Mouse (Mus musculus) forebrain, embryonic 16.5 days (tissue): ENCODE measurements around the gene Srrd. TPM values are rescaled to one million over a fixed set of nuclear protein-coding genes. Genes with fewer than 3 reads are reported as not detected.

Source experiments
- ATAC-seq: fragments of 200-750 bp; cut with Nextera tagmentation; 2 replicates; pipeline ENCODE4 v1.8.0; 2017; ENCODE audit warnings: mild to moderate bottlenecking, moderate library complexity
- H3K27ac ChIP-seq: fragments of 300-500 bp; sonication (generic); 2 replicates; pipeline ENCODE4 v1.5.1; 2014; ENCODE audit warnings: low read length, control low read depth
- H3K27me3 ChIP-seq: fragments of 300-500 bp; sonication (generic); replicated peaks from 2 replicates; pipeline ENCODE4 v1.6.1; 2014; ENCODE audit warnings: low read length; ENCODE audit not compliant: control insufficient read depth, insufficient read depth
- H3K36me3 ChIP-seq: fragments of 300-500 bp; sonication (generic); 2 replicates; pipeline ENCODE4 v1.6.1; 2014; ENCODE audit not compliant: control insufficient read depth, insufficient read depth
- H3K4me1 ChIP-seq: fragments of 300-500 bp; sonication (generic); replicated peaks from 2 replicates; pipeline ENCODE4 v1.6.1; 2014; ENCODE audit warnings: low read length; ENCODE audit not compliant: control insufficient read depth, insufficient read depth
- H3K4me2 ChIP-seq: fragments of 300-500 bp; sonication (generic); 2 replicates; pipeline ENCODE4 v1.6.1; 2014; ENCODE audit warnings: mild to moderate bottlenecking, low read length, control low read depth
- H3K4me3 ChIP-seq: fragments of 300-500 bp; sonication (generic); replicated peaks from 2 replicates; pipeline ENCODE4 v1.5.1; 2014; ENCODE audit warnings: mild to moderate bottlenecking, low read length, control low read depth
- H3K9ac ChIP-seq: fragments of 300-500 bp; sonication (generic); replicated peaks from 2 replicates; pipeline ENCODE4 v1.6.1; 2014; ENCODE audit warnings: low read depth, low read length, control low read depth
- H3K9me3 ChIP-seq: fragments of 300-500 bp; sonication (generic); 2 replicates; pipeline ENCODE4 v1.6.1; 2016; ENCODE audit warnings: low read length; ENCODE audit not compliant: control insufficient read depth
- WGBS: fragments of 180-500 bp; shearing (Covaris S2); extraction: QIAGEN DNeasy Blood & Tissue Kit; methylation state at CpG from one replicate; pipeline ENCODE4 v1.1.7; 2014; 5-methylcytosine and 5-hydroxymethylcytosine counted together
- polyA plus RNA-seq: library from polyadenylated mRNA; unstranded; fragments of >200 nt; fragmentation: Nextera tagmentation; extraction: Ambion mirVana; gene quantifications from 2 replicates; pipeline ENCODE4 v1.2.1, GENCODE M21; 2015

Gene Srrd
- polyA plus RNA-seq, 1 experiment from 2014 or later = 62.5 TPM

- H3K4me1 ChIP-seq = peaks cover 19% of the 10 kb centered on the region
- peaks cover 7% of the 10 kb centered on the region for H3K36me3 ChIP-seq
- H3K27me3 ChIP-seq = no peaks in the 10 kb centered on the region
- H3K4me3 ChIP-seq = no peak overlapping the region
- ATAC-seq = no peak
- no peak overlapping the region for H3K9ac ChIP-seq
- no peaks in the 10 kb centered on the region for H3K9me3 ChIP-seq
- WGBS = 94% methylated on average over 6 of the region's 6 CpGs
- H3K27ac ChIP-seq = no peak overlapping the region
- no peak overlapping the region for H3K4me2 ChIP-seq
Observed at GRCm38 (mm10) chr5:112366879-112367278, 24.0 kb upstream of the Srrd start.

GRCm38 (mm10) chr5:112364184-112364797 lies 21.5 kb upstream of the Srrd start:
- Histone ChIP-seq H3K27ac (no peak overlapping the region), H3K4me3 (no peak overlapping the region), H3K4me2 (no peak overlapping the region), H3K9me3 (no peaks in the 10 kb centered on the region), H3K36me3 (peaks cover 7% of the 10 kb centered on the region; the same call in 1 of the 2 replicates), H3K27me3 (no peaks in the 10 kb centered on the region), H3K9ac (no peak overlapping the region), H3K4me1 (0 out of 2 replicates have a peak, but pooled peaks cover under 1% of the 10 kb centered on the region)
- WGBS = 73% methylated on average over 10 of the region's 10 CpGs
- ATAC-seq = no peak

GRCm38 (mm10) chr5:112360077-112360476 lies 17.2 kb upstream of the Srrd start:
- H3K4me1 ChIP-seq = no peaks in the 10 kb centered on the region
- H3K36me3 ChIP-seq = 0 out of 2 replicates have a peak, but pooled peaks cover 4% of the 10 kb centered on the region
- H3K4me2 ChIP-seq = no peak overlapping the region
- H3K9me3 ChIP-seq = no peaks in the 10 kb centered on the region
- no peak overlapping the region for H3K9ac ChIP-seq
- 90% methylated on average over 3 of the region's 3 CpGs for WGBS
- H3K27ac ChIP-seq = no peak overlapping the region
- H3K27me3 ChIP-seq = no peaks in the 10 kb centered on the region
- no peak overlapping the region for H3K4me3 ChIP-seq
- no peak for ATAC-seq

- no peaks in the 10 kb centered on the region for H3K27me3 ChIP-seq
- 94% methylated on average over 4 of the region's 4 CpGs for WGBS
- H3K4me1 ChIP-seq = no peaks in the 10 kb centered on the region
- H3K9ac ChIP-seq = no peak overlapping the region
- no peak overlapping the region for H3K27ac ChIP-seq
- no peaks in the 10 kb centered on the region for H3K36me3 ChIP-seq
- no peak overlapping the region for H3K4me3 ChIP-seq
- no peak overlapping the region for H3K4me2 ChIP-seq
- no peak for ATAC-seq
- no peaks in the 10 kb centered on the region for H3K9me3 ChIP-seq
Observed at GRCm38 (mm10) chr5:112359520-112359919, 16.7 kb upstream of the Srrd start.

- 94% methylated on average over 9 of the region's 9 CpGs for WGBS
- peaks cover 5% of the 10 kb centered on the region; the same call in 1 of the 2 replicates for H3K36me3 ChIP-seq
- no peak overlapping the region for H3K4me2 ChIP-seq
- no peak overlapping the region for H3K9ac ChIP-seq
- no peaks in the 10 kb centered on the region for H3K27me3 ChIP-seq
- H3K27ac ChIP-seq = no peak overlapping the region
- H3K4me3 ChIP-seq = no peak overlapping the region
- no peaks in the 10 kb centered on the region for H3K4me1 ChIP-seq
- H3K9me3 ChIP-seq = no peaks in the 10 kb centered on the region
- no peak for ATAC-seq
Observed at GRCm38 (mm10) chr5:112356322-112356721, 13.5 kb upstream of the Srrd start.

- H3K27ac ChIP-seq = no peak within 1 kb of the TSS
- H3K27me3 ChIP-seq = no peaks in the 10 kb centered on the region
- no peak for ATAC-seq
- WGBS = 66% methylated on average over 13 of the region's 13 CpGs
- no peak within 1 kb of the TSS for H3K4me3 ChIP-seq
- no peaks in the 10 kb centered on the region for H3K4me1 ChIP-seq
- no peak within 1 kb of the TSS for H3K4me2 ChIP-seq
- no peaks in the 10 kb centered on the region for H3K9me3 ChIP-seq
- H3K9ac ChIP-seq = no peak within 1 kb of the TSS
- peaks cover 5% of the 10 kb centered on the region; the same call in 1 of the 2 replicates for H3K36me3 ChIP-seq
Observed at GRCm38 (mm10) chr5:112355910-112356309, 13.1 kb upstream of the Srrd start, which contains the start of gene Gm6583. Gm6583 (minus strand) TSS chr5:112356033.

GRCm38 (mm10) chr5:112355493-112355892 lies 12.7 kb upstream of the Srrd start:
- peaks cover 5% of the 10 kb centered on the region; the same call in 1 of the 2 replicates for H3K36me3 ChIP-seq
- H3K27me3 ChIP-seq = no peaks in the 10 kb centered on the region
- H3K27ac ChIP-seq = no peak overlapping the region
- ATAC-seq = no peak
- no peak overlapping the region for H3K9ac ChIP-seq
- no peak overlapping the region for H3K4me3 ChIP-seq
- no peaks in the 10 kb centered on the region for H3K9me3 ChIP-seq
- WGBS = 92% methylated on average over 6 of the region's 6 CpGs
- H3K4me2 ChIP-seq = no peak overlapping the region
- H3K4me1 ChIP-seq = no peaks in the 10 kb centered on the region

GRCm38 (mm10) chr5:112349169-112349568 lies 6.3 kb upstream of the Srrd start:
- Histone ChIP-seq H3K4me3 (no peak overlapping the region), H3K36me3 (peaks cover 18% of the 10 kb centered on the region), H3K4me2 (no peak overlapping the region), H3K27me3 (no peaks in the 10 kb centered on the region), H3K4me1 (peaks cover 11% of the 10 kb centered on the region), H3K27ac (no peak overlapping the region), H3K9ac (no peak overlapping the region), H3K9me3 (no peaks in the 10 kb centered on the region)
- WGBS = 84% methylated on average over 8 of the region's 8 CpGs
- ATAC-seq = no peak

GRCm38 (mm10) chr5:112346211-112346965 lies 3.5 kb upstream of the Srrd start:
- Histone ChIP-seq H3K4me1 (peaks cover 30% of the 10 kb centered on the region), H3K9me3 (no peaks in the 10 kb centered on the region), H3K9ac (no peak overlapping the region), H3K4me3 (no peak overlapping the region), H3K4me2 (no peak overlapping the region), H3K36me3 (peaks cover 13% of the 10 kb centered on the region), H3K27ac (no peak overlapping the region), H3K27me3 (no peaks in the 10 kb centered on the region)
- ATAC-seq = no peak
- WGBS = 92% methylated on average over 16 of the region's 16 CpGs
